Mouse (Mus musculus) hindbrain, embryonic 14.5 days (tissue): ENCODE measurements around the gene Rtn4rl2. TPM values are rescaled to one million over a fixed set of nuclear protein-coding genes. Genes with fewer than 3 reads are reported as not detected.
A peak's percentile ranks its signal among the peaks of the same experiment; 100 is the strongest.

ENCODE experiments used
- ATAC-seq: fragments of 200-750 bp; cut with Nextera tagmentation; 2 replicates; pipeline ENCODE4 v1.8.0; 2017; ENCODE audit warnings: moderate number of reproducible peaks, mild to moderate bottlenecking, moderate TSS enrichment, moderate library complexity; ENCODE audit not compliant: low FRiP score
- DNase-seq: peaks from one replicate; pipeline ENCODE4 v3.0.0-alpha.2; 2015; ENCODE audit warnings: low spot score
- H3K27ac ChIP-seq: fragments of 300-500 bp; sonication (generic); 2 replicates; pipeline ENCODE4 v1.5.1; 2014; ENCODE audit warnings: mild to moderate bottlenecking, moderate library complexity
- H3K27me3 ChIP-seq: fragments of 300-500 bp; sonication (generic); 2 replicates; pipeline ENCODE4 v1.6.1; 2014; ENCODE audit warnings: mild to moderate bottlenecking, low read length, mixed read lengths; ENCODE audit not compliant: control insufficient read depth, insufficient read depth
- H3K36me3 ChIP-seq: fragments of 300-500 bp; sonication (generic); replicated peaks from 2 replicates; pipeline ENCODE4 v1.6.1; 2014; ENCODE audit not compliant: control insufficient read depth, insufficient read depth
- H3K4me1 ChIP-seq: fragments of 300-500 bp; sonication (generic); replicated peaks from 2 replicates; pipeline ENCODE4 v1.6.1; 2014; ENCODE audit warnings: antibody characterized with exemption, low read length, mixed read lengths; ENCODE audit not compliant: control insufficient read depth, insufficient read depth
- H3K4me2 ChIP-seq: fragments of 300-500 bp; sonication (generic); replicated peaks from 2 replicates; pipeline ENCODE4 v1.6.1; 2014; ENCODE audit warnings: mild to moderate bottlenecking, moderate library complexity
- H3K4me3 ChIP-seq: fragments of 300-500 bp; sonication (generic); replicated peaks from 2 replicates; pipeline ENCODE4 v1.5.1; 2014; ENCODE audit warnings: mild to moderate bottlenecking, low read length
- H3K9ac ChIP-seq: fragments of 300-500 bp; sonication (generic); 2 replicates; pipeline ENCODE4 v1.6.1; 2014
- H3K9me3 ChIP-seq: fragments of 300-500 bp; sonication (generic); 2 replicates; pipeline ENCODE4 v1.6.1; 2016; ENCODE audit warnings: low read length; ENCODE audit not compliant: control insufficient read depth
- WGBS: fragments of 180-500 bp; shearing (Covaris S2); extraction: QIAGEN DNeasy Blood & Tissue Kit; methylation state at CpG from one replicate; pipeline ENCODE4 v1.1.7; 2014; 5-methylcytosine and 5-hydroxymethylcytosine counted together
- polyA plus RNA-seq: library from polyadenylated mRNA; unstranded; fragments of >200 nt; fragmentation: Nextera tagmentation; extraction: Ambion mirVana; gene quantifications from 2 replicates; pipeline ENCODE4 v1.2.1, GENCODE M21; 2014

Gene Rtn4rl2
- polyA plus RNA-seq, 1 experiment from 2014 or later, result 3.8 TPM

GRCm38 (mm10) chr2:84840748-84841563 lies 45.6 kb downstream of the Rtn4rl2 start:
- H3K9me3 ChIP-seq, result no peaks in the 10 kb centered on the region

DNA sequence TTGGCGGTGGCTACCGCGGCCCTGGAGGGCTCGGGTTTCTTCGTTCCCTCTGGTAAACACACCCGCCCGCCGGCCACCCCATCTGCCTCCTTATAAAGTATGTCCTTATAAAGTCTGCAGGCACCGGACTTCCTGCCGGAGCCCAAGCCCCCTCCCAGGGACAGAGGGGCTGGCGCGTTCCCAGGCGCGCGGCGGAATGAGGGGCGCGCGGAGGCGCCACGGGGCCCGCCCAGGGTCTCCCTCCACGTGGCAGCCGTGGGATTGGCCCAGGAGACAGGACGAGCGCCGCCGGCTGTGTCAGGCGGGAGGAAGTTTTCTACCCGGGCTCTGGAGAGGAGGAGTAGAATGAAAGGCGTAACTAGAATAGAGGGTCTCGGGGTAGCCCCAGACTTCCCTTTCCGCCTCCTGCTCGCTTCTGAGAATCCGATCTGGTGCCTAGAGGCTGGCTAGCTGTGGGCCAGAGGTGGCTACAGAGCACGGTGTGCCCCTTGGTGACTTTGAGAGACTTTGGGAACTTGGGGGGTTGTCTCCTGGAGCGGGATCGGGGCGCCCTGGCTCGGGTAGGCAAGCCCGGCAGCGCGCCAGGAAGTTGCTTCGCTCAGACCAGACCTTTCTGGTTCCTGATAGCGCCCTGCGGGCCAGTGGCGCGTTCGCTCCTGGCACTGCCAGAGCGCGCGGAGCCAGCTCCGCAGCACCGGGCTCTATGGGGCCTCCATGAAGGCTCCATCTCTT lies 46.3 kb downstream of the Rtn4rl2 start:
- DNase-seq (peak; percentile 56), ATAC-seq (peak; percentile 80)
- Histone ChIP-seq H3K9me3 (no peaks in the 10 kb centered on the region), H3K4me2 (peak overlapping the region; percentile 93), H3K9ac (peak overlapping the region; percentile 41), H3K36me3 (no peaks in the 10 kb centered on the region), H3K27ac (no peak overlapping the region), H3K4me1 (peaks cover 8% of the 10 kb centered on the region; the same call in 1 of the 2 replicates), H3K27me3 (peaks cover 46% of the 10 kb centered on the region), H3K4me3 (peak overlapping the region; percentile 44)
- under 1% methylated on average over 54 of the region's 54 CpGs for WGBS

More at GRCm38 (mm10) chr2:84840748-84841563, 45.6 kb downstream of the Rtn4rl2 start:
- H3K27me3 ChIP-seq, result peaks cover 46% of the 10 kb centered on the region
- ATAC-seq (peak; percentile 15; the same call in 1 of the 2 replicates), DNase-seq (no peak)
- no peak overlapping the region for H3K27ac ChIP-seq
- WGBS, result 10% methylated on average over 17 of the region's 17 CpGs
- H3K4me2 ChIP-seq, result peak overlapping the region; percentile 93
- peak overlapping the region; percentile 44 for H3K4me3 ChIP-seq
- H3K4me1 ChIP-seq, result peaks cover 8% of the 10 kb centered on the region; the same call in 1 of the 2 replicates
- H3K9ac ChIP-seq, result peak overlapping the region; percentile 41
- H3K36me3 ChIP-seq, result no peaks in the 10 kb centered on the region

DNA sequence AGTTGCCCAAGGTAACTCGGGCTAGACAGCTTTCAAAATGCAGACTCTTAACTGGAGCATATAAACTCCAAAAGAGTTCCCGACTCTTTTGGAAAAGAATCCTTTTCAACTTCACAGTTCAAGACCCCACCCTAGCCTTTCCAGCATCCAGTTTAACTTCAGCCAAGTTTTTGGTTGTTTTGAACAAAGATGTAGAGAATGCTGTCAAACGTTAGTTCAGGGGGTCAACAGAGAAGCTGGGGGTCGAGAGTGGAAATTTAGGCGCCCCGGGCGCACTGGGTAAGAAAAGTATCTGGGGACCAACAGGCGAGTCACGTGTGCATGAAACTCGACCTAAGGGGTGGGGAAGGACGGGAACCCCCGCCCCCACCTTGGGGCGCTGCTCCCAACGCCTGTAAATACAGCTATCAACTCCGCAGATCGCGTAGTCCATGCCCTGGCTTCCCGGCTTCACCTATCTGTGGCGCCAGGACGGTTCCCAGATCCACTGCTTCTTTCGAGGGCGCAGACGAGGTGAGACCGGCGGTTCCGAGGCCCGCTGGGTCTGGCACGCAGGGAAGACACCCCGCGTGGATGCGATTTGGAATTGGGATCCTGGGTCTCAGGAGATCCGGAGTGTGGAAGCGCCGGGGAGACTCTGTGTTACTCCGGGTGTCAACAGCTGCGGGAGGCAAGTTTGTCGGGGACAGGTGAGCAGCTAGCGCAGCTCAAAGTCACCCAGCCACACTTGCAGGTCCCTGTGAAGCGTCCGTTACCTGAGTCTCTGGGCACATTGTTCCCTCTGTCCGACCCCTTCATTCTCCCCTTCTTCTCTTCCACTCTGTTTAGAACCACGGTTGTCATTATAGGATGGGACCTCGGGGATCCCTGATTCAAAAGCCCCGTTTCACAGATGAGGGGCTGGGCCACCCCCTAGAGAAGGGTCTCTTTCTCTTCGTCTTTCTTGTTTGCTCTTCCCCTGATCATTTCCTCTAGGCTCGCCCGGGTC lies 47.2 kb downstream of the Rtn4rl2 start:
- no peak overlapping the region for H3K27ac ChIP-seq
- no peaks in the 10 kb centered on the region for H3K9me3 ChIP-seq
- H3K27me3 ChIP-seq, result peaks cover 46% of the 10 kb centered on the region
- H3K4me2 ChIP-seq, result peak overlapping the region; percentile 93
- H3K9ac ChIP-seq, result peak overlapping the region; percentile 41
- H3K4me3 ChIP-seq, result peak overlapping the region; percentile 44
- H3K4me1 ChIP-seq, result peaks cover 8% of the 10 kb centered on the region; the same call in 1 of the 2 replicates
- ATAC-seq (peak; percentile 19; the same call in 1 of the 2 replicates), DNase-seq (no peak)
- WGBS, result under 1% methylated on average over 47 of the region's 47 CpGs
- H3K36me3 ChIP-seq, result no peaks in the 10 kb centered on the region

GRCm38 (mm10) chr2:84838593-84838949 lies 47.9 kb downstream of the Rtn4rl2 start, which contains the start of gene Slc43a1:
Gene Slc43a1, plus strand, starts transcription at chr2:84838850.
- H3K9ac ChIP-seq, result peak within 1 kb of the TSS; percentile 41
- peaks cover 8% of the 10 kb centered on the region; the same call in 1 of the 2 replicates for H3K4me1 ChIP-seq
- no peaks in the 10 kb centered on the region for H3K9me3 ChIP-seq
- 15% methylated on average over 10 of the region's 10 CpGs for WGBS
- no peaks in the 10 kb centered on the region for H3K36me3 ChIP-seq
- H3K4me2 ChIP-seq, result peak within 1 kb of the TSS; percentile 93
- DNase-seq, result no peak
- H3K27ac ChIP-seq, result no peak within 1 kb of the TSS
- H3K27me3 ChIP-seq, result peaks cover 46% of the 10 kb centered on the region
- ATAC-seq, result no peak
- H3K4me3 ChIP-seq, result peak within 1 kb of the TSS; percentile 44

GRCm38 (mm10) chr2:84837817-84838592 lies 48.5 kb downstream of the Rtn4rl2 start:
- 35% methylated on average over 9 of the region's 9 CpGs for WGBS
- Histone ChIP-seq H3K36me3 (no peaks in the 10 kb centered on the region), H3K4me3 (no peak overlapping the region), H3K27ac (no peak overlapping the region), H3K4me1 (peaks cover 8% of the 10 kb centered on the region; the same call in 1 of the 2 replicates), H3K27me3 (peaks cover 46% of the 10 kb centered on the region), H3K9ac (no peak overlapping the region), H3K9me3 (no peaks in the 10 kb centered on the region), H3K4me2 (no peak overlapping the region)
- DNase-seq, result no peak
- no peak for ATAC-seq

GRCm38 (mm10) chr2:84837107-84837506 lies 49.4 kb downstream of the Rtn4rl2 start:
- Histone ChIP-seq H3K4me1 (peaks cover 8% of the 10 kb centered on the region; the same call in 1 of the 2 replicates), H3K27ac (no peak overlapping the region), H3K9me3 (no peaks in the 10 kb centered on the region), H3K9ac (no peak overlapping the region), H3K27me3 (peaks cover 46% of the 10 kb centered on the region), H3K36me3 (no peaks in the 10 kb centered on the region), H3K4me2 (no peak overlapping the region), H3K4me3 (no peak overlapping the region)
- no peak for ATAC-seq
- WGBS, result 74% methylated on average over 8 of the region's 8 CpGs
- no peak for DNase-seq

DNA sequence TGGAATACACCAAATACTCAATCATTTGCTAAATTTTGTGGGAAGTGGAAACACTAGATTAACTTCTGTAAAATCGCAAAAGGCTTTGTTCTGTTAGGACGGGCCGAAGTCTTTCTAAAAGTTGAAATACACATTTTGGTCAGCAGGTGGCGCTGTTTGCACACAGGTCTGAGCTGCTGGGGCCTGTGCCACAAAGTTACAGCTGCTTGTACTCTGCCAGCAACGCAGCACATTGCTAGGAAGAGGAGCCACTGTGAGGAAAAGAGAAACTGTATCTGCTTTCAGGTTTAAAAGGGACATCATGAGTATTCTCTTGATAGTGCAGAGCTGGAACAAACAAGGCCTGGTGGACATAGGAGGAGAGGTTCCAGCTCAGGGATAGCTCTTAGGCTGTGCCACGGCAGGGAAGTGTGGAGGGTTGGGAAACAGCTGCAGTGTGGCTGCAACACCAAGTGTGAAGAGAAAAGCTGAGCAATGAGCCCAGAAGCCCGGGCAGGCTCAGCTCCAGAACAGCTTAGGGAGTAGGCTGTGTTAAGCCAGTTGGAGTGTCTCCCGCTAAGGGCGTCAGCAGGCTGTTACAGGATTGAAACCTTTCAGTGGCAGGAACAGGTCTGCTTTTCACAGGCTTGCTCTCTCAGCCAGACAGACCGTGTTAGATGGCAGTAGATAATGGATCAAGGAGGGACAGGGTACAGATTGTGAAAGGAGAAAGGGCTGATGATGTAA lies 54.7 kb downstream of the Rtn4rl2 start:
- Histone ChIP-seq H3K4me2 (no peak overlapping the region), H3K27me3 (no peaks in the 10 kb centered on the region; the same call in 1 of the 2 replicates), H3K9me3 (no peaks in the 10 kb centered on the region), H3K4me3 (no peak overlapping the region), H3K9ac (no peak overlapping the region), H3K27ac (no peak overlapping the region), H3K36me3 (peaks cover 17% of the 10 kb centered on the region), H3K4me1 (0 out of 2 replicates have a peak, but pooled peaks cover 5% of the 10 kb centered on the region)
- DNase-seq (peak; percentile 99), ATAC-seq (peak; percentile 73)
- WGBS, result 35% methylated on average over 10 of the region's 10 CpGs
